Mouse (Mus musculus) megakaryocyte progenitor cell, adult 5-6 weeks (primary cell): ENCODE measurements at regions not wholly inside any gene's neighbourhood (a gene's known extent, or its start where the extent isn't known, plus 50 kb on each side); places are given as distances from the start of the nearest gene placed in this dataset.

Source experiments
- ATAC-seq: replicated peaks from 2 replicates; pipeline ENCODE4 v1.8.0; 2016; ENCODE audit warnings: mild to moderate bottlenecking, moderate TSS enrichment, inconsistent platforms; ENCODE audit not compliant: poor library complexity

DNA sequence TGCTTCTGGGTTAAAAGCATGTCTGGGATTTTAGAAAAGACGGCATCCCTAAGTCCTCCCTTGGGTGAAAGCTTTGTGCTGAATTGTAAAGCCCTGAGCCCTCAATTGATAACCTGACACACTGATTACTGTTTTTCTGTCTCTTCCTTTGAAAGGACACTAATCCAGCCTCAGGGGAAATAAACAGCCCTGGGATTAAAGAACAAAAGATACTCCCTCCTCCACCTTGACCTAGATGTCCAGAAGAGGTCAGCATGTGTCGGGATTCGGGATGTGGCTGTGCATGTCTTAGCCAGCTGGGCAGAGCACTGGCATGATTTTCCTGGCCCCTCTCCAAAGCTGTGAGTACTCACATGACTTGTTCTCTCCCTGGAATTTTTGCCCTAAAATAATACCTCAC, 208.6 kb downstream of the Brinp2 start:
- no peak for ATAC-seq

DNA sequence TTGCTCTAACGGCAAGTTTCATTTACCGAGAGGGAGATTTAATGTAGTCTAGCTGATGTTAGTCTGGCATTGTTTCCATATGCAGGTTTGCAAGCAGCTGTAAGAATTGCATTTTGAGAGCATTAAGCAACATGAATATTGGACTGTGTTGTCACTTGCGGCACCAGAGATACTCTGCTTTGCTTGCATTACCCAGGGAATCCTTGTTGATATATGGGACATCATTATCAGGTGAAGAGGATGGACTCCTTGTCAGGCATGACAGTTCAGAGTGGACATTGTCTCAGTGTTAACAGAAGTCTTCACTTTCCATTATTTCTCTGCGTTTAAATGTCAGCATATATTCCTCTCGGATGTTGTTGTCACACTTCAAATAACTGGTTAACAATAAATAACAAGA, 208.1 kb downstream of the Brinp2 start:
- no peak for ATAC-seq

DNA sequence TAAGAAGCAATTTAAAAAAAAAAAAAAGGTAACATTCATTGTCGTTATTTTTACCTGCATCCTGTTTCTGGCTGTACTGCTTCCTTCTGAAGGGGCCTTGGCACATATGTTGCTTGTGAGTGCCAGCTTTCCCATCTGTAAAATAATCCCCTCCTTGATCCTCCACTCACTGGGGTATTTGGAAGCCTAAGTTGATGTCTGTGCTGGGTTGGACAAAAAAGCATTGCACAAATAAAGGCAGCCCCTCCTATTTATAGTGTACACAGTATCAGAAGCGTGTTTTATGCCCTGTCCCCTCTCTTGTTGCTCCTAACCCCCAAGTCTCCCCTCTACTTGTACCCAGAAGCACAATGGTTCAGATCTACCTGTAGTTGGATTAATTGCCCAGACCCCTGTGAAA, 195.0 kb downstream of the Brinp2 start:
- ATAC-seq, result no peak

DNA sequence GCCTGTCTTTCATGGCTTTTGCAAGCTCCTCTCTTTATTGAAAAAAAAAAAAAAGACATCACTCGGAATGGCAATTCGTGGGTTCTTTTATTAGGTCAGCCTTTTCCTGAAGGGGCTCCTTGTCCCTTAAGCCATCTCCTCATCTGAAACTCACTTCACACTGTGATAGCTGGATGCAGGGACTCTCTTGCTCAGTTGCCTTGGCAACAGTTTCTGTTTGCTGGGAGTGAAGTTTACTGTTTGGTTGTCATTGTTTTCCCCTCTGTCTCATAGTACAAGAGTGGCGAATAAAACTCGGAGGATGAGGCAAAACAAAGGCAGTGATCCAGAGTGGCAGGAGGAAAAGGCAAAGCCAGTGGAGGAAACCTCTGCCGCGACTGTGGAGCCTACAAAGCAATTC, 194.6 kb downstream of the Brinp2 start:
- ATAC-seq, result no peak

DNA sequence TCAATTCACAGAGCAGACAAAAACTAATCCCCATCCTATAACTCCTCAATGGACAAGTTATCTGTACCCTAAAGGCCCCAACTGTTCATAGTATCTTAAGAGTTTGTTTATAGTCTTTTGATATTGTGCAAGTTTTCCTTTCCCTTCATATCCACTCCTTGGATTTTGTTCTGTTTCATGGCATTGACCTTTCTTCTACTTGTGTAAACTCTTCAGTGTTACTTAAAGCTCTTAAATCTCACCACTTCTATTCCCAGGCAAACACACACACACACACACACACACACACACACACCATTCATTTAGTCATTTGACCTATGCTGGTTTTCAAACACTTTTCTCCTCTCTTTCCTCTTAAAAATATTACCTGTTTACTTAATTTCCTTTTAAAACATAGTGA, 192.7 kb downstream of the Brinp2 start:
- no peak for ATAC-seq

DNA sequence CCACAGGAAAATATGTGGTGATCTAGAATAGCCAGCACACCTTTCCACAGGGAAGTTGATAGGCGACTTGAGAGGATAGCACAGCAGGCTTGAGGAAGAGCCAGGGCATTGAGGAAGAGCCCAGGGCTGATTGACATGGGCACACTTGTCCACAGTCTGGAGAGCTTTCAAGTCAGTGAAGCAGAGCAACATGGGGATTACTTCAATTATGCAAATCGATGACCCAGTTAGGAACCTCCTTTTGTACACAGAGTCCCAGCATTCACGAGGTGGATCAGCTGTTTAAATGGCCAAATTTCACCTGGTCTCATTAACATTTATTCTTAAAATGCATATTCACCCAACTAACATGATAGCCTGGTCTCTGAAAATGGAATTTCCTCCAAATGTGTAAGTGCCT, 186.1 kb downstream of the Brinp2 start:
- no peak for ATAC-seq

DNA sequence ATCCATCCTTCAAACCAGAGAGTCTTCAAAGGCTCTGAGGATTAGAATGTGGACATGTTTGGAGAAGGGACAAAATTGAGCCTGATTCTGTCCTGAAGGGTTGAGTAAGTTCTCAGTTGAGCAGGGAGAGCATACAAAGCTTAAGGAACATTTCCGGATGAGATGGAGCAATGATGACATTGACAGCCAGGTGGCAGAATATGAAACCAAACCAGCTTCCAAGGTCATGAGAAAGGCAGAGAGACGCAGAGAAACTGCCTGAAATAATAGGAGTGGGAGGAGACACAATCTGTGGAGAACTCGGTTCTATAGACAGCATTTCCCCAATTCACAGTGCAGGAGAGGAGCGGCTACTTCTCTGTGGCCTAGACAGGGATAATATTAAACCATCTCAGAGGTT, 176.0 kb downstream of the Brinp2 start:
- no peak for ATAC-seq

DNA sequence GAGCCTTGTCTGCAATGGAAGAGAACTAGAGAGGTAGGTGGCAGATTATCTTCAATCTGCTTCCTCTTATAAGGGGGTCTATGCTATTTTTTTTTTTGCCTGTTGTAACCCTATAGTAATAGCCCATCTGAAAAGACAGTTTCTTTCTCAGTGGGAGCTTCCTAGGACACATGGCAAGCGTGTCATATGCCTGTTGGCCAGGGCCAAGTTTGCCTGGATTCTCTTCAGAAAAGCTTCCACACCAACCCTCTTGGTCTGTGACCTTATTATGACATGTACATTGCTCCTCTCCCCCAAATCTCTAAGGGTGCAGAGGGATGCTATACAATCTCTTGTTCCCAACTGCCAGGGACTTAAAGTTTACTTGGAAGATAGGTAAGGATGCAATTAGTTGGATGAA, 174.8 kb downstream of the Brinp2 start:
- no peak for ATAC-seq

DNA sequence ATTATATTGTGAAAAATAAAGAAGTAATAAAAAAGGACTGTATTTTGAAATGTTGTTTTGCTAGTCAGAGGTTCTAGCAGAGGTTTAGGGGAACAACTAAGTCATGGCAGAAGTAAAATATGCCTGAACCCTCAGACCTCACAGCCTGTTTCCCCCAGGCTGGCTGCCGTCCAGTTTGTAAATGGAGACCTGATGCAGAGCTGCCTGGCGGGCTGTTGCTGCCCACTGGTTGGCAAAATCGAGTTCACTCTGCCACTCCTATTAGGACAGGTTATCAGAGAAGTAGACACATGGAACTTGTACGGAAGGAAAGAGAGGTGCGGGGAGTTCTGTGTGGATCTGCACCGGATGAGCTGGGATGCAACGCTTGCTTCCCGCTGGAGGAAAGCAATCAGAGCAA, 168.5 kb downstream of the Brinp2 start:
- no peak for ATAC-seq

DNA sequence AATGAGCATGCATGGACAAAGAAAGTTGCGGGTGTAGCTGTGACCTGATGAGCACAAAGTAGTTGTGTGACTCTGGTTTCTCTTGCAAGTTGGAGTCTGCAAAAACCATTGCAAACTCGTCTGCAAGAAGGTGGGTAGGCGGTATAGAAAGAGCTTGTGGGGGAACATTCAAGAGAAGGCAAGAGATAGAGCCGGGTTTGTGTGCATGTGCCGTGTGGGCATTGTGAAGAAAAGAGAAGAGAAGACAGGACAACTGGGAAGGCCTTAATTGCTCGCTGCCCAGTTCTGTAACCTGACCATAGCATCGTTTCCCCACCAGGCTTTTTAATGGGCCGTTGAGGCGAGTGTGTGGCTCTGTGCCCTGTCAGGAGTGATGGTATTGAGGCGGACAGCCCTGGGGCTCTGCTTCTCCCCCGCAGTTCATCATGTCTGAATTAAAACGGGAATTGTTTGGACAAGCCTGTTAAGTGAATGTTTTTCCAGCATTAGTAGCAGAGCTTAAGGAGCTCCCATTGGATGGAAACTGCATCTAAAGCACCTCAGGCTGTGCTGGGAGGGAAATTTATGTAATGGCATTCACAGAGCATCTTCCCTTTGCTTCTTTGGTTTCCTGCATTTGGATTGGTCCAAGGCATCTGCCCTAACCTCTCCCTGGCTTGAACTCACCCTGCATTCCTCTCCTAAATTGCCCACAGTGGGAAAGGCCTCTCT, 163.1 kb downstream of the Brinp2 start:
- no peak for ATAC-seq

DNA sequence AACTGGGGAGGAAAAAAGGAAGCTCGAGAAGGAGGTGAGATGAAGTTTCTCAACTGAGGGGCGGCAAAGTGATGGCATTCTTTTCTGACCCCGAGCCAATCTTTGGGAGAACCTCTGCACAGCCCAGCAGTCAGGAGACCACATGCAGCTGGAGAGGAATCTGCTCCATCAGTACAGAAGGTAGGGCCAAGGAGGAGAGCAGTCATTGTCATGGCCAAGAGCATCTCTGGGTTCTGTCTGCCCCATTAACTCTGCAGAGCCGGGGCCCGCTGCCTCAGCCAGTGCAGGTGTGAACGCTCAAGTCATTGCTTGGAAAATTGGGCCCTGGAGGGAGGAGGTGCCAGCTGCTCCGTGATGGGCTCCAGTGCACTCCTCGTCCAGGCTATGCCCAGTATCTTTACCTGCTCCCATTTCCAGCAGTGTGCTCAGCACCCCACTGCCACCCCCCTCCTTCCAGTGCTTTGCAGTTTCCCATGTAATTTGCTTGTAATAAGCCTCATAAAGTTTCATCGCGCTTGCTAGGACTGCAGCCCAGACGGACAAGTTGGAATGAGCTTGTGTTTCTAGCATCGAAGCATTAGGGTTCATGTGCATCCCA, 162.1 kb downstream of the Brinp2 start:
- ATAC-seq, result no peak
